Mouse (Mus musculus): ENCODE measurements at regions not wholly inside any gene's neighbourhood (a gene's known extent, or its start where the extent isn't known, plus 50 kb on each side); places are given as distances from the start of the nearest gene placed in this dataset.

- TF ChIP-seq CTCF (conservative IDR thresholded peaks at IDR 0.05; ENCODE audit: low read length): no peak
- TF ChIP-seq NANOG (IDR thresholded peaks at IDR 0.05; ENCODE audit: borderline replicate concordance, low read length): no peak
- TF ChIP-seq POU5F1 (IDR thresholded peaks at IDR 0.05; ENCODE audit: borderline replicate concordance, low read length): no peak
Measured at GRCm38 (mm10) chr12:16051439-16051838, 234.7 kb upstream of the Trib2 start.
